8 mouse cellular contexts compared by ENCODE assay signal in genomic region chr8:71380178-71381171, GRCm38 (mm10). TPM values are rescaled to one million over a fixed set of nuclear protein-coding genes. Genes with fewer than 3 reads are reported as not detected.
DNase-seq lines count a peak whose midpoint lies in the region; ATAC-seq and TF ChIP-seq lines count a peak whose summit lies in the region.

No protein-coding gene starts in this region.

- peak overlapping the region; percentile 91 for H3K9ac ChIP-seq in intestine, embryonic 16.5 days (ENCODE audit: low read depth, low read length)
- peak overlapping the region; percentile 84 for H3K9ac ChIP-seq in lung, postnatal 0 days (replicated peaks; ENCODE audit: low read depth)

- peak overlapping the region; percentile 92 for H3K4me2 ChIP-seq in intestine, embryonic 16.5 days (ENCODE audit: low read depth, low read length)
- H3K4me2 ChIP-seq in lung, postnatal 0 days (replicated peaks; ENCODE audit: low read depth, low read length) = peak overlapping the region; percentile 99

- no peaks in the 10 kb centered on the region for H3K27me3 ChIP-seq in intestine, embryonic 16.5 days (replicated peaks; ENCODE audit: control insufficient read depth, insufficient read depth, low read length)
- H3K27me3 ChIP-seq in lung, postnatal 0 days (replicated peaks; ENCODE audit: insufficient read depth, low read length) = no peaks in the 10 kb centered on the region

- H3K27ac ChIP-seq in embryonic fibroblast, embryonic 13.5 days (ENCODE audit: insufficient read depth, low read length) = no peak overlapping the region
- H3K27ac ChIP-seq in intestine, embryonic 16.5 days (ENCODE audit: low read length) = peak overlapping the region; percentile 98
- H3K27ac ChIP-seq in lung, postnatal 0 days (ENCODE audit: low read length) = peak overlapping the region; percentile 94

- TF ChIP-seq POLR2A in embryonic fibroblast, embryonic 13.5 days (IDR thresholded peaks at IDR 0.05; ENCODE audit: low read depth, low read length) = 0 out of 2 replicates have a peak, but pooled peaks have one; percentile 13

- peak overlapping the region; percentile 90 for H3K4me3 ChIP-seq in embryonic fibroblast, embryonic 13.5 days (ENCODE audit: insufficient read depth, low read length)
- peak overlapping the region; percentile 72 for H3K4me3 ChIP-seq in intestine, embryonic 16.5 days (ENCODE audit: low read length)
- H3K4me3 ChIP-seq in lung, postnatal 0 days (ENCODE audit: low read depth, low read length) = peak overlapping the region; percentile 93

- WGBS in intestine, embryonic 16.5 days = 1% methylated on average over 72 of the region's 72 CpGs
- WGBS in lung, postnatal 0 days = under 1% methylated on average over 68 of the region's 72 CpGs

- peaks cover 19% of the 10 kb centered on the region for H3K36me3 ChIP-seq in intestine, embryonic 16.5 days (ENCODE audit: control insufficient read depth, insufficient read depth, low read length)
- H3K36me3 ChIP-seq in lung, postnatal 0 days (ENCODE audit: insufficient read depth, low read length) = peaks cover 3% of the 10 kb centered on the region; the same call in 1 of the 2 replicates

- peak; percentile 42 for DNase-seq in thymus, postnatal 4 days
- no peak for DNase-seq in thymus, postnatal 36 days
- no peak for DNase-seq in lung, postnatal 0 days (ENCODE audit: low spot score)
- DNase-seq in natural killer cell, adult 2 months (ENCODE audit: low spot score in 2 of 2) = no peak
- no peak for DNase-seq in B cell, adult 2 months
- no peak for DNase-seq in spleen, adult 12 weeks (ENCODE audit: low spot score)

- H3K9me3 ChIP-seq in intestine, embryonic 16.5 days (ENCODE audit: control insufficient read depth, low read length) = no peaks in the 10 kb centered on the region
- H3K9me3 ChIP-seq in lung, postnatal 0 days (ENCODE audit: low read length) = no peaks in the 10 kb centered on the region

- peaks cover 7% of the 10 kb centered on the region for H3K4me1 ChIP-seq in embryonic fibroblast, embryonic 13.5 days (ENCODE audit: control insufficient read depth, insufficient read depth, low read length)
- peaks cover 65% of the 10 kb centered on the region for H3K4me1 ChIP-seq in intestine, embryonic 16.5 days (ENCODE audit: control insufficient read depth, insufficient read depth, low read length)
- H3K4me1 ChIP-seq in lung, postnatal 0 days (ENCODE audit: insufficient read depth, low read depth, low read length) = peaks cover 37% of the 10 kb centered on the region

- no peak for TF ChIP-seq CTCF in embryonic fibroblast, embryonic 13.5 days (IDR thresholded peaks at IDR 0.05; ENCODE audit: borderline replicate concordance, insufficient read depth, low read length)
- no peak for TF ChIP-seq CTCF in lung, postnatal 0 days (IDR thresholded peaks at IDR 0.05)

- no peak for ATAC-seq in intestine, embryonic 16.5 days
- ATAC-seq in lung, postnatal 0 days = no peak

- TF ChIP-seq EP300 in lung, postnatal 0 days (IDR thresholded peaks at IDR 0.05) = no peak

RNA-seq across cellular contexts. Expression of gene Nr2f6, which starts 1.3 kb away (rescaled TPM):
- polyA plus RNA-seq in embryonic fibroblast, embryonic 13.5 days (2011; ENCODE audit: insufficient read length, low read depth, missing spikeins) = 40.8 and 48.9 TPM in 2 replicates
- 35.8 and 51.1 TPM in 2 replicates for polyA plus RNA-seq in intestine, embryonic 16.5 days (2015; fragmentation: Nextera tagmentation; extraction: Ambion mirVana)
- polyA plus RNA-seq in lung, postnatal 0 days (2015; fragmentation: Nextera tagmentation; extraction: Ambion mirVana) = 61.5 and 69.4 TPM in 2 replicates

RNA-seq across cellular contexts. Expression of gene Ocel1, which starts 9.4 kb away (rescaled TPM):
- polyA plus RNA-seq in embryonic fibroblast, embryonic 13.5 days (2011; ENCODE audit: insufficient read length, low read depth, missing spikeins) = 2.3 and 3.2 TPM in 2 replicates
- 6.3 and 8.5 TPM in 2 replicates for polyA plus RNA-seq in intestine, embryonic 16.5 days (2015; fragmentation: Nextera tagmentation; extraction: Ambion mirVana)
- 11.1 and 11.9 TPM in 2 replicates for polyA plus RNA-seq in lung, postnatal 0 days (2015; fragmentation: Nextera tagmentation; extraction: Ambion mirVana)

RNA-seq across cellular contexts. Expression of gene Use1, which starts 13.8 kb away (rescaled TPM):
- 94.8 and 97.6 TPM in 2 replicates for polyA plus RNA-seq in embryonic fibroblast, embryonic 13.5 days (2011; ENCODE audit: insufficient read length, low read depth, missing spikeins)
- polyA plus RNA-seq in intestine, embryonic 16.5 days (2015; fragmentation: Nextera tagmentation; extraction: Ambion mirVana) = 89.5 and 95.8 TPM in 2 replicates
- 136 and 139 TPM in 2 replicates for polyA plus RNA-seq in lung, postnatal 0 days (2015; fragmentation: Nextera tagmentation; extraction: Ambion mirVana)

RNA-seq across cellular contexts. Expression of gene Ushbp1, which starts 15.1 kb away (rescaled TPM):
- polyA plus RNA-seq in embryonic fibroblast, embryonic 13.5 days (2011; ENCODE audit: insufficient read length, low read depth, missing spikeins) = not detected in 2 replicates
- polyA plus RNA-seq in intestine, embryonic 16.5 days (2015; fragmentation: Nextera tagmentation; extraction: Ambion mirVana) = 10.8 and 10.9 TPM in 2 replicates
- 29.5 and 42.0 TPM in 2 replicates for polyA plus RNA-seq in lung, postnatal 0 days (2015; fragmentation: Nextera tagmentation; extraction: Ambion mirVana)

RNA-seq across cellular contexts. Expression of gene Babam1, which starts 16.2 kb away (rescaled TPM):
- polyA plus RNA-seq in embryonic fibroblast, embryonic 13.5 days (2011; ENCODE audit: insufficient read length, low read depth, missing spikeins) = 84.5 and 91.6 TPM in 2 replicates
- polyA plus RNA-seq in intestine, embryonic 16.5 days (2015; fragmentation: Nextera tagmentation; extraction: Ambion mirVana) = 84.7 and 86.9 TPM in 2 replicates
- polyA plus RNA-seq in lung, postnatal 0 days (2015; fragmentation: Nextera tagmentation; extraction: Ambion mirVana) = 60.8 and 62.5 TPM in 2 replicates
